Mouse (Mus musculus) myocyte (in vitro differentiated cells): ENCODE measurements around the gene Gm5741.

Source experiments
- E2F4 ChIP-seq: IDR thresholded peaks from one replicate; pipeline ENCODE4 v1.6.1; 2011; ENCODE audit warnings: mild to moderate bottlenecking, control low read depth, moderate library complexity; ENCODE audit not compliant: insufficient read depth
- MAX ChIP-seq: IDR thresholded peaks from one replicate; pipeline ENCODE4 v1.6.1; 2011; ENCODE audit warnings: low read depth, mild to moderate bottlenecking, control low read depth
- POLR2A ChIP-seq: IDR thresholded peaks from one replicate; pipeline ENCODE4 v1.6.1; 2011; ENCODE audit warnings: low read depth, mild to moderate bottlenecking, control low read depth, moderate library complexity; ENCODE audit not compliant: insufficient read length
- TCF12 ChIP-seq: IDR thresholded peaks from one replicate; pipeline ENCODE4 v1.6.1; 2011; ENCODE audit warnings: mild to moderate bottlenecking, control low read depth; ENCODE audit not compliant: poor library complexity, insufficient read depth, severe bottlenecking

GRCm38 (mm10) chr8:85034764-85035163, 33.0 kb downstream of the Gm5741 start:
- TF ChIP-seq POLR2A (no peak), E2F4 (no peak), MAX (no peak), TCF12 (no peak)
